Mouse (Mus musculus): Measurements from ENCODE around the gene Ccin. TPM values are rescaled to one million over a fixed set of nuclear protein-coding genes. Genes with fewer than 3 reads are reported as not detected.

Ccin gene
- total and polyA plus RNA-seq, 2 experiments from 2014 or later, result 0.49 TPM; not detected in 1

DNA sequence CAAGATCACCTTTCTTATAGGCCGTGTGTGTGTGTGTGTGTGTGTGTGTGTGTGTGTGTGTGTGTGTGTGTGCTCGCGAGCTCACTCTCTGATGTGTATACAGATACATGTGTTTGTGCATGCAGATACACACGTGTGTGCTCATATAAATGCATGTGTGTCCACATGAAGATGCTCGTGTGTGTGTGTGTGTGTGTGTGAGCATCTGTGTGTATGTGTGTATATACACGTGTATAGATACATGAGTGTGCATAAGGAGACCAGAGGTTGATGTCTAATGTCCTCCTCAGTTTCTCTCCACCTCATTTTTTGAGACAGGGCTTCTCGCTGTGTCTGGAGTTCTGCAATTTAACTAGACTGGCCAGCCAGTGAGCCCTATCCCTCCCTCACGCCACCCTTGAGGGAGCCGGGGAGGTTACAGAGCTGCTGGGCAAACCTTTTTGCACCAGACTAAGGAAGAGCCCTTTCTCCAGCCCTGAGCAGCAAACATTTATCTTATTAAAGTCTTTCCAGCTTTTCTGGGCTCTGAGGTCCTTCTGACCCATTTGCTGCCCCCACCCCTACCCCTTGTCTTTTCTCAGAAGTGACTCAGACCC is 11.6 kb upstream of the Ccin start:
- Histone ChIP-seq H3K4me2 (ENCODE audit: low read depth, low read length, poor library complexity, severe bottlenecking) (no peak overlapping the region), H3K27ac (ENCODE audit: low read depth, low read length) (no peak overlapping the region), H3K9ac (replicated peaks; ENCODE audit: low read length, poor library complexity, severe bottlenecking) (no peak overlapping the region), H3K4me3 (ENCODE audit: low read depth, low read length) (no peak overlapping the region), H3K4me1 (ENCODE audit: insufficient read depth, low read length) (no peaks in the 10 kb centered on the region), H3K36me3 (ENCODE audit: insufficient read depth, low read length) (no peaks in the 10 kb centered on the region), H3K9me3 (ENCODE audit: low read length) (no peaks in the 10 kb centered on the region), H3K27me3 (ENCODE audit: insufficient read depth, low read length) (no peaks in the 10 kb centered on the region)
- no peak for DNase-seq (ENCODE audit: low spot score)
- no peak for TF ChIP-seq CTCF (IDR thresholded peaks at IDR 0.05)
- ATAC-seq (ENCODE audit: low FRiP score), result no peak
- WGBS, result 73% methylated on average over 9 of the region's 9 CpGs

GRCm38 (mm10) chr4:43972137-43972591 is 11.1 kb upstream of the Ccin start:
- Histone ChIP-seq H3K27me3 (ENCODE audit: insufficient read depth, low read length) (no peaks in the 10 kb centered on the region), H3K4me2 (ENCODE audit: low read depth, low read length, poor library complexity, severe bottlenecking) (no peak overlapping the region), H3K4me1 (ENCODE audit: insufficient read depth, low read length) (no peaks in the 10 kb centered on the region), H3K27ac (ENCODE audit: low read depth, low read length) (no peak overlapping the region), H3K9me3 (ENCODE audit: low read length) (no peaks in the 10 kb centered on the region), H3K36me3 (ENCODE audit: insufficient read depth, low read length) (no peaks in the 10 kb centered on the region), H3K9ac (replicated peaks; ENCODE audit: low read length, poor library complexity, severe bottlenecking) (no peak overlapping the region), H3K4me3 (ENCODE audit: low read depth, low read length) (no peak overlapping the region)
- ATAC-seq (ENCODE audit: low FRiP score) (0 out of 2 replicates have a peak, but pooled peaks have one; percentile 20), DNase-seq (ENCODE audit: low spot score) (peak; percentile 26)
- no peak for TF ChIP-seq CTCF (IDR thresholded peaks at IDR 0.05)
- 2% methylated on average over 8 of the region's 8 CpGs for WGBS

GRCm38 (mm10) chr4:43973526-43973981 is 9.7 kb upstream of the Ccin start:
- Histone ChIP-seq H3K4me2 (ENCODE audit: low read depth, low read length, poor library complexity, severe bottlenecking) (no peak overlapping the region), H3K9me3 (ENCODE audit: low read length) (no peaks in the 10 kb centered on the region)
- ATAC-seq (ENCODE audit: low FRiP score), result no peak

DNA sequence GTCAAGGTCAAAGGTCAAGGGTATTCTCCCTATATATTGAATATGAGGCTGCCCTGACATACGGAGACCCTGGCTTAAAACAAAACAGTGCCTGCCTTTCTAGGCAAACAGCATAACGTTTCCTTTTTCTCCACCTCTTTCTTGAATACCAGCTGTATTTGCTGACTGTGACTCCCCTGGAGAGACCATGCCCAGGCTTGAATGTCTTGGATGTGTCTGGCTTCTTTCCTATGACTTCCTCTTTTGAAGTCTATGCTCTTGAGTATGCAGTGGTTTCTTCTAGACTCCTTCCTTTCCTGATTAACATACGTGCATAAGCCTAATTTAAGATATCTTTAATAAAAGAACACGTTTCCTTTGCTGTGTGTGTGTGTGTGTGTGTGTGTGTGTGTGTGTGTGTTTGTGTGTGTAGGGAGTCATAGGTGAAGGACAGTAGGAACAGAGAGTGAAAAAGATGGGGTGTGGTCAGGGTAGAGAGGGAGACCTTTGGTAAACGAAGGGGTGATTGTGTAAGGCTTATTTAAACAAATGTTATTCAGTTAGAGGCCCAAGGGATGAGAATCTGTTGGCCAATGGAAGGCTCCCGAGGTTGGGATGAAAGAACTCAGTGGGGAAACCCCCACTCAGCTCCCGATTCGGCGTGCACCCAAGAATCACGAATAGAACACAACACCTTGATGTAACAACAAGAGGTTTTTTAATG is 8.2 kb upstream of the Ccin start:
- ATAC-seq (ENCODE audit: low FRiP score), result no peak
- WGBS, result 79% methylated on average over 10 of the region's 10 CpGs
- no peak for TF ChIP-seq CTCF (IDR thresholded peaks at IDR 0.05)

More at GRCm38 (mm10) chr4:43973526-43973981, 9.7 kb upstream of the Ccin start:
- WGBS, result 39% methylated on average over 4 of the region's 4 CpGs
- Histone ChIP-seq H3K9ac (replicated peaks; ENCODE audit: low read length, poor library complexity, severe bottlenecking) (no peak overlapping the region), H3K36me3 (ENCODE audit: insufficient read depth, low read length) (no peaks in the 10 kb centered on the region), H3K27me3 (ENCODE audit: insufficient read depth, low read length) (no peaks in the 10 kb centered on the region), H3K4me3 (ENCODE audit: low read depth, low read length) (no peak overlapping the region), H3K4me1 (ENCODE audit: insufficient read depth, low read length) (no peaks in the 10 kb centered on the region), H3K27ac (ENCODE audit: low read depth, low read length) (no peak overlapping the region)
- no peak for TF ChIP-seq CTCF (IDR thresholded peaks at IDR 0.05)
- DNase-seq (ENCODE audit: low spot score), result peak; percentile 76

DNA sequence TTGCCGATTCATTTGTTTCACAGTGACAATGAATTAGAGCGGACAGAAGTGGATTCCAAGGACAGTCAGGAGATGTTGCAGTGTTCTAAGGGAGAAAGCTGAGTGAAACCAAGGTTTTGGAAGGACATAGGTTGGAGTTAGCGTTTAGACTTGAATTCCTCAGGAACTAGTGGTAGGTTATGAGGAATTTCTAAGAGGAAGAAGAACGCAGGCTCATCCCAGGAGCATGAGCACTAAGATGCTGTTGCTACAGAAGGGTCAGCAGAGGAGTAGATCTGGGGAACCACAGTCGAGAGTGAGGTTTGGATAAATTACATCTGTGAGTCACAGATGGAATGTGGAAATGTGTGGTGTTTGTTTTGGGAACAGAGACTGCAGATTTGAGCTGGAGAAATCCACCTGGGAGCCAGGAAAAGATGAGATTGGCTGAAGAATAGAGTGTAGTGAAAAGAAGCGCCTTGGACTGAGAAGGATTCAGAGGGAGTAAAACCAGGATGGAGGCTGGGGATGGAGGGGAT is 7.0 kb upstream of the Ccin start:
- TF ChIP-seq CTCF (IDR thresholded peaks at IDR 0.05), result no peak
- no peak for ATAC-seq (ENCODE audit: low FRiP score)
- WGBS, result 84% methylated on average over 6 of the region's 6 CpGs

More for the DNA sequence above, 8.2 kb upstream of the Ccin start:
- Histone ChIP-seq H3K4me3 (ENCODE audit: low read depth, low read length) (no peak overlapping the region), H3K27me3 (ENCODE audit: insufficient read depth, low read length) (no peaks in the 10 kb centered on the region), H3K9ac (replicated peaks; ENCODE audit: low read length, poor library complexity, severe bottlenecking) (no peak overlapping the region), H3K4me1 (ENCODE audit: insufficient read depth, low read length) (no peaks in the 10 kb centered on the region), H3K4me2 (ENCODE audit: low read depth, low read length, poor library complexity, severe bottlenecking) (no peak overlapping the region), H3K9me3 (ENCODE audit: low read length) (no peaks in the 10 kb centered on the region), H3K36me3 (ENCODE audit: insufficient read depth, low read length) (no peaks in the 10 kb centered on the region), H3K27ac (ENCODE audit: low read depth, low read length) (no peak overlapping the region)
- no peak for DNase-seq (ENCODE audit: low spot score)

More for the DNA sequence above, 7.0 kb upstream of the Ccin start:
- no peak for DNase-seq (ENCODE audit: low spot score)
- Histone ChIP-seq H3K36me3 (ENCODE audit: insufficient read depth, low read length) (no peaks in the 10 kb centered on the region), H3K4me1 (ENCODE audit: insufficient read depth, low read length) (no peaks in the 10 kb centered on the region), H3K27ac (ENCODE audit: low read depth, low read length) (no peak overlapping the region), H3K9ac (replicated peaks; ENCODE audit: low read length, poor library complexity, severe bottlenecking) (no peak overlapping the region), H3K4me3 (ENCODE audit: low read depth, low read length) (no peak overlapping the region), H3K9me3 (ENCODE audit: low read length) (no peaks in the 10 kb centered on the region), H3K27me3 (ENCODE audit: insufficient read depth, low read length) (no peaks in the 10 kb centered on the region), H3K4me2 (ENCODE audit: low read depth, low read length, poor library complexity, severe bottlenecking) (no peak overlapping the region)
